Mouse (Mus musculus) cerebellum, adult 2 months (tissue): ENCODE data around the gene Fbxw21. TPM values are rescaled to one million over a fixed set of nuclear protein-coding genes. Genes with fewer than 3 reads are reported as not detected.

ENCODE experiments used
- DNase-seq, 2 experiments: peaks; one replicate each; pipeline ENCODE4 v3.0.0; 2021
- H3K27ac ChIP-seq: fragments of 200-500 bp; 2 replicates; pipeline ENCODE4 v1.5.1; 2012; ENCODE audit warnings: low read length, control low read depth, inconsistent platforms; ENCODE audit not compliant: insufficient read depth
- H3K27me3 ChIP-seq: fragments of 200-500 bp; 2 replicates; pipeline ENCODE4 v1.6.1; 2012; ENCODE audit warnings: inconsistent platforms, mild to moderate bottlenecking, low read length, moderate library complexity; ENCODE audit not compliant: control insufficient read depth, insufficient read depth
- H3K4me1 ChIP-seq: fragments of 200-500 bp; 2 replicates; pipeline ENCODE4 v1.6.1; 2011; ENCODE audit warnings: low read length; ENCODE audit not compliant: control insufficient read depth, insufficient read depth
- H3K4me3 ChIP-seq: fragments of 200-500 bp; replicated peaks from 2 replicates; pipeline ENCODE3; 2011; ENCODE audit warnings: mild to moderate bottlenecking, low read depth, low read length, control low read depth; ENCODE audit not compliant: insufficient read depth
- CTCF ChIP-seq: fragments of 200-500 bp; IDR thresholded peaks from 2 replicates; pipeline ENCODE4 v1.5.1; 2011; ENCODE audit warnings: low read depth, mild to moderate bottlenecking, control low read depth, low read length, moderate library complexity, borderline replicate concordance; ENCODE audit not compliant: insufficient read depth
- POLR2A ChIP-seq: fragments of 200-500 bp; IDR thresholded peaks from 2 replicates; pipeline ENCODE4 v1.6.1; 2011; ENCODE audit warnings: low read length, control low read depth, borderline replicate concordance; ENCODE audit not compliant: insufficient read depth
- WGBS: fragments of 180-500 bp; shearing (Covaris S2); methylation state at CpG from one replicate; pipeline ENCODE4 v1.1.7; 2018; 5-methylcytosine and 5-hydroxymethylcytosine counted together
- polyA plus RNA-seq: library from polyadenylated mRNA; depleted of rRNA; stranded (reverse); fragments of >200 nt; gene quantifications from 2 replicates; pipeline ENCODE4 v1.2.3, GENCODE M21; 2012

The Fbxw21 gene
- polyA plus RNA-seq, 1 experiment: not detected

GRCm38 (mm10) chr9:109120956-109121355 lies 40.9 kb downstream of the Fbxw21 start:
- Histone ChIP-seq H3K27me3 (no peaks in the 10 kb centered on the region), H3K27ac (no peak overlapping the region), H3K4me1 (no peaks in the 10 kb centered on the region), H3K4me3 (no peak overlapping the region)
- 86% methylated on average over 6 of the region's 6 CpGs for WGBS
- no peak for DNase-seq
- TF ChIP-seq CTCF: no peak

DNA sequence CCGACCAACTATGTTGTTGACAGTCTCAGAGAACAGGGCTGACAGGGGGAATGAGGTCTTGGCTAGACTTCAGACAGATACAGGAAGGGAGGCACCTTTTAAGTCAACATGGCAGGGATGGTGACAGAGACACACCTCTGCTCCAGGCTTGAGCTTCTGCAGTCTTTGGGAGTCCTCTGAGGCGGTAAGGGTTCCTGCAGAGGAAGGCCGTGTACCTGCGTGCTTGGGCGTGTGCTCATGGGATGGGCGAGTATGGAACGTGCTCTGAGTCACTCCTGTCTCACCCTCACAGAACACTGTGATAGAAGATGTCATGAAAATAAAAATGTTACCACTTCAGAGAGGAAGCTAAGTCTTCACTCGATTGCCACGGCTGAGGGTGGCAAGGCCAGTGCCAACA lies 42.3 kb downstream of the Fbxw21 start:
- Histone ChIP-seq H3K4me3 (no peak overlapping the region), H3K4me1 (no peaks in the 10 kb centered on the region), H3K27me3 (no peaks in the 10 kb centered on the region), H3K27ac (no peak overlapping the region)
- no peak for DNase-seq
- no peak for TF ChIP-seq CTCF
- no peak for TF ChIP-seq POLR2A
- WGBS: 77% methylated on average over 9 of the region's 9 CpGs

- H3K4me1 ChIP-seq: no peaks in the 10 kb centered on the region
- DNase-seq: no peak
- TF ChIP-seq POLR2A (no peak), CTCF (no peak)
- no peaks in the 10 kb centered on the region for H3K27me3 ChIP-seq
- 85% methylated on average over 4 of the region's 4 CpGs for WGBS
- no peak overlapping the region for H3K4me3 ChIP-seq
- no peak overlapping the region for H3K27ac ChIP-seq
Observed at GRCm38 (mm10) chr9:109118106-109118505, 43.7 kb downstream of the Fbxw21 start.

DNA sequence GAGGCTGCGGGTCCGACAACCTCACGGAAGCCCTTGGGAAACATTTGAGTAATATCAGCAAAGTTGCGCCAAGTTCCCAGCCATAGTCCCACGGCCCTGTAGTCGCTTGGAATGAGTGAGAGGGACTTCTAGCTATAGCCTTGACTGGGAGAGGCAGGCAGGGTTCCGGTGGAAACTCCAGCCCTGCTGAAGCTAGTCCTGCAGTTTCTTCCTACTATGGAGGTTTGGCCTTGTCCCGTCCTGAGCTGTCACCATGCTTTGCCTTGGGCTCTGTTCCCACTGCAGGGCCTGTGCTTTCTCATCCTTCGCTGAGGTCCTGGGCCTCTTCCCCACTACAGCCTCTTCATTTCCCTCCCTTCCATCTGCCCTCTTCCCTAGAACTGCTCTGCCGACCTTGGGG lies 45.6 kb downstream of the Fbxw21 start:
- Histone ChIP-seq H3K4me1 (no peaks in the 10 kb centered on the region), H3K27me3 (no peaks in the 10 kb centered on the region), H3K27ac (no peak overlapping the region), H3K4me3 (no peak overlapping the region)
- TF ChIP-seq POLR2A (no peak), CTCF (no peak)
- WGBS: 92% methylated on average over 10 of the region's 10 CpGs
- no peak for DNase-seq

DNA sequence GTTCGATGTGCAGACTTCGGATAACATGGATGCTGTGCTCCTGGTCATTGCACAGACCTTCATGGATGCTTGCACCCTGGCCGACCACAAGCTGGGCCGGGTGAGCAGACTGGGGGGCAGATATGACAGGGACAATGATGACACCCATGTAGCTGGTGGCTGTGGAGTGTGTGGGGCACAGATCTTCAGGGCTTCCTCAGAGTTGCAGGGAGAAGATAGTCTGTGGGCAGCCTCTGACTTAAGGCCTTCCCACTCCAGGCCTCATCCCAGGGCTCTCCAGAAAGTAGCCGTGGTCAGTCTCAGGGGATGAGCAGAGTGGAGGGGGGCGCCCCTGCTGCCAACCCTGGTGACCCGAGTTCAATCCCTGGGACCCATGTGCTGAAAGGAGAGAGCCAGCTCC lies 47.0 kb downstream of the Fbxw21 start:
- no peak overlapping the region for H3K27ac ChIP-seq
- H3K4me1 ChIP-seq: no peaks in the 10 kb centered on the region
- H3K4me3 ChIP-seq: no peak overlapping the region
- TF ChIP-seq POLR2A (no peak), CTCF (no peak)
- H3K27me3 ChIP-seq: no peaks in the 10 kb centered on the region
- 86% methylated on average over 7 of the region's 7 CpGs for WGBS
- DNase-seq: no peak

DNA sequence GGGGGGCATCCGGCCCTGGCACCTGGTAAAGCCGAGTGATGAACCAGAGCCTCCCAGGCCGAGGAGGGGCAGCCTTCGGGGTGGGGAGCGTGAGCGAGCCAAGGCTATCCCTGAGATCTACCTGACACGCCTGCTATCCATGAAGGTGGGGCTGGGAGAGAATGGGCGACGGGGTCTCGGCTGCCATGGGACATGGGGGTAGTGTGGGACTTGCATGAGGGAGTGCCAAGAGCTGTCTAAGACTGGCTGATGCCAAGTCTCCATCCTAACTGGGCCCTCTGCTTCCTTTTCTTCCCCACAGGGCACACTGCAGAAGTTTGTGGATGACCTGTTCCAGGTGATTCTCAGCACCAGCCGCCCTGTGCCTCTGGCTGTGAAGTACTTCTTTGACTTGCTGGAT lies 47.6 kb downstream of the Fbxw21 start:
- no peak for TF ChIP-seq POLR2A
- TF ChIP-seq CTCF: no peak
- Histone ChIP-seq H3K27me3 (no peaks in the 10 kb centered on the region), H3K27ac (no peak overlapping the region), H3K4me1 (no peaks in the 10 kb centered on the region), H3K4me3 (no peak overlapping the region)
- WGBS: 88% methylated on average over 11 of the region's 11 CpGs
- no peak for DNase-seq

DNA sequence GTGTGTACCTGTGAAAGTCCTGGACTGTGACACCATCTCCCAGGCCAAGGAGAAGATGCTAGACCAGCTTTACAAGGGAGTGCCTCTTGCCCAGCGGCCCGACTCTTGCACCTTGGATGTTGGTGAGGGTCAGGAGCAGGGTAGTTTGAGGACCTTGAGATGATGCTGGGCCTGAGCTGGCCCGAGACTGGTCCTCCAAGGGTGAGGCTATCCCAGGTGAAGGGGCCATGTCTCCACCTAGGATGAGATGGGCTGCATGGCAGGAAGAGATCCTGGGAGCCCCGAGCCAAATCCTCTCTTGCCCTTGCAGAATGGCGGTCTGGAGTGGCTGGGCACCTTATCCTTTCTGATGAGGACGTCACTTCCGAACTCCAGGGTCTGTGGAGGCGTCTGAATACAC lies 48.5 kb downstream of the Fbxw21 start:
- Histone ChIP-seq H3K4me1 (no peaks in the 10 kb centered on the region), H3K27ac (no peak overlapping the region), H3K27me3 (no peaks in the 10 kb centered on the region), H3K4me3 (no peak overlapping the region)
- TF ChIP-seq CTCF (no peak), POLR2A (no peak)
- no peak for DNase-seq
- WGBS: 94% methylated on average over 8 of the region's 8 CpGs

DNA sequence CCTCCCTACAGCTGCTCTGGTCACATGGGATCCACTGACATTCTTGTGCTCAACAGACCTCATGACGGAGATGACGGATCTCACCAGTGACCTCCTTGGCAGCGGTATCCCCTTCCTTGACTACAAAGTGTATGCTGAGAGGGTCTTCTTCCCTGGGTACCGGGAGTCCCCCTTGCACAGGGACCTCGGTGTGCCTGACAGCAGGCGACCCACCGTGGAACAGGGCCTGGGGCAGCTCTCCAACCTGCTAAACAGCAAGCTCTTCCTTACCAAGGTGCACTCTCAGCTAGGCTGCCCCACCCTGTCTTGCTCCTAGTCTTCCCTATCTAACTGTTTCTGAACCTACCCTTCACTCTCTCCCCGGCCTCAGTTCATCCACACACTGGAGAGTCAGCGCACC lies 50.2 kb downstream of the Fbxw21 start:
- TF ChIP-seq POLR2A (no peak), CTCF (no peak)
- 90% methylated on average over 9 of the region's 9 CpGs for WGBS

DNA sequence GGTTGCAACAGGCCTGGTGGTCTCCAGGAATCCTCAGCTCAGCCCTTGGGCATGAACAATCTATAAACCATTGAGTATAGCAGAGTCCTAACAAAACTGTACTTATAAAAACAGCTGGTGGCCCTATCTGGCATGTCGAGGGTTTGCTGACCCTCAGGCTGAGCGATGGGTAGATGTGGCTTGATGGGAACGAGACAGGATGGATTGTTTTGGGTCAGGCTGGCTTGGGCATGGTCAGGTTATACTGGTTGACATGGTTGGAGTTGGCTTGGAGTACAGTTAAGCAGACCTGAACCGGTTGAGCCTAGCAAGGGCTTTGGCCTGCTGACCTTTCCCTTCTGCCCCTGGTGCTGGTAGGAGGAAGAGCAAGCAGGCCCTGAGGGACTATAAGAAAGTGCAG lies 50.7 kb downstream of the Fbxw21 start:
- TF ChIP-seq CTCF (no peak), POLR2A (no peak)
- Histone ChIP-seq H3K4me1 (no peaks in the 10 kb centered on the region), H3K27ac (no peak overlapping the region), H3K27me3 (no peaks in the 10 kb centered on the region), H3K4me3 (no peak overlapping the region)
- peak in 1 of 2 experiments; percentile 1 for DNase-seq
- WGBS: 81% methylated on average over 4 of the region's 4 CpGs

More for the DNA sequence above, 50.2 kb downstream of the Fbxw21 start:
- H3K4me3 ChIP-seq: no peak overlapping the region
- H3K27ac ChIP-seq: no peak overlapping the region
- no peaks in the 10 kb centered on the region for H3K27me3 ChIP-seq
- DNase-seq: no peak
- H3K4me1 ChIP-seq: no peaks in the 10 kb centered on the region
